ENCODE assay signal across 11 mouse cellular contexts in the genomic region with DNA sequence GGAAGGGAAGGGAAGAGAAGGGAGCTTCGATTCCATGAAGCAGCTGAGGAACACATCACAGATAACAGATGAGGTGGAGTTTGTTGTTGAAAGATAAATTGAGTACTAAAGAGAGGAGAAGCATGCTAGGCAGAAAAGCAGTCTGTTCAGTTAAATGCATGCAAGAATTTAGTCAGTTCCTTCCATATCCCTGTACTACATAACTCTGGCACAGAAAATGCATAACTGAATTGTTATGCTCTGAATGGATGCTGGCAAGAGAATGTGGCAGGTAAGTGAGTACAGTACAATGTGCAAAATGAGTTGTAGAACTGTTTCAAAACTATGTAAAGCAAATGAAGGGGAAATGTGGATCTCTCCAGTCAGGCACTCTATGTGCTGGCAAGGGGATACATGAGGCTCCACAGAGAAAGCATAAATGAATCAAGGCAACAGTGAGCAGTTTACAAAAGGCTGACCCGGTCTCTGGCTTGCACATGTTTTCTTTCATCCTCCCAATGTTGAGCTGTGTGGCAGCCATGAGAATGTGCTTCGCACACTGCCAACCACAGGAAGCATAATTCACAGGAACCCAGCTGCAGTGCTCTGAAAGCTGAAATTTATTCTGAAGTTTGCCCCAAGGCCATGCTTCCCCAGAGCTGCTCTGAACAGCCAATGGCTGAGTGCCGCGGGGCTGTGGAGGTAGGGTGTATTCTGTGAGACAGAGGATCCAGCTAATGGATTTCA.
DNase-seq lines count a peak whose midpoint lies in the region; ATAC-seq and TF ChIP-seq lines count a peak whose summit lies in the region.
"Had no signal": no experiment of that assay in that cellular context is flagged by ENCODE, and none has a peak within 500 bp of the region (broad histone marks: within the 10 kb centered on the region; RNA-seq: fewer than 3 reads in every experiment).

No protein-coding gene starts in this region.

- no peak overlapping the region for H3K4me2 ChIP-seq in lung, embryonic 14.5 days
- no peak overlapping the region for H3K4me2 ChIP-seq in midbrain, postnatal 0 days (ENCODE audit: low read depth, low read length, poor library complexity, severe bottlenecking)
- H3K4me2 ChIP-seq: heart, embryonic 12.5 days had no signal

- H3K9ac ChIP-seq in lung, embryonic 14.5 days: no peak overlapping the region
- no peak overlapping the region for H3K9ac ChIP-seq in midbrain, postnatal 0 days (replicated peaks; ENCODE audit: low read length, poor library complexity, severe bottlenecking)
- H3K9ac ChIP-seq: heart, embryonic 12.5 days had no signal

- no peaks in the 10 kb centered on the region for H3K4me1 ChIP-seq in lung, embryonic 14.5 days (ENCODE audit: insufficient read depth)
- no peaks in the 10 kb centered on the region for H3K4me1 ChIP-seq in midbrain, postnatal 0 days (ENCODE audit: insufficient read depth, low read length)
- H3K4me1 ChIP-seq: heart, embryonic 12.5 days had no signal

- intact Hi-C loops in heart, postnatal 10 days (cut with DNase I): no loop called here

- no peaks in the 10 kb centered on the region for H3K9me3 ChIP-seq in lung, embryonic 14.5 days (ENCODE audit: low read depth, low read length)
- no peaks in the 10 kb centered on the region for H3K9me3 ChIP-seq in midbrain, postnatal 0 days (ENCODE audit: low read length)
- H3K9me3 ChIP-seq: heart, embryonic 12.5 days had no signal

- peak; percentile 62; the same call in 1 of the 2 replicates for ATAC-seq in lung, embryonic 14.5 days (ENCODE audit: insufficient read depth)
- ATAC-seq in midbrain, postnatal 0 days (ENCODE audit: low FRiP score): peak; percentile 88
- no peak for ATAC-seq in erythroid progenitor cell, adult 5-6 weeks (replicated peaks; ENCODE audit: low FRiP score, poor library complexity, severe bottlenecking)
- ATAC-seq: Patski had no signal

- DNase-seq in lung, embryonic 14.5 days: peak; percentile 7
- no peak for DNase-seq in lung, postnatal 14 days
- peak; percentile 73 for DNase-seq in brain, embryonic 14.5 days (ENCODE audit: low read depth)
- DNase-seq in forelimb bud, embryonic 11.5 days (ENCODE audit: low read depth, low spot score): peak; percentile 32
- DNase-seq in midbrain, postnatal 0 days (ENCODE audit: low spot score): peak; percentile 16
- no peak for DNase-seq in heart, postnatal 10 days
- no peak for DNase-seq in gastrocnemius, adult 18-20 months (ENCODE audit: low spot score)
- DNase-seq: cerebellum, postnatal 25 days had no signal

- no peak overlapping the region for H3K4me3 ChIP-seq in lung, embryonic 14.5 days (ENCODE audit: low read depth, low read length)
- H3K4me3 ChIP-seq in midbrain, postnatal 0 days (ENCODE audit: low read depth, low read length): no peak overlapping the region
- H3K4me3 ChIP-seq: heart, embryonic 12.5 days had no signal

- no peaks in the 10 kb centered on the region for H3K36me3 ChIP-seq in lung, embryonic 14.5 days (ENCODE audit: insufficient read depth)
- H3K36me3 ChIP-seq in midbrain, postnatal 0 days (ENCODE audit: insufficient read depth, low read length): no peaks in the 10 kb centered on the region
- H3K36me3 ChIP-seq: heart, embryonic 12.5 days had no signal

- H3K27ac ChIP-seq in lung, embryonic 14.5 days (ENCODE audit: low read depth): no peak overlapping the region
- H3K27ac ChIP-seq in midbrain, postnatal 0 days (ENCODE audit: low read depth, low read length): no peak overlapping the region

- no peak for TF ChIP-seq CTCF in lung, embryonic 14.5 days (IDR thresholded peaks at IDR 0.05; ENCODE audit: low read depth)
- TF ChIP-seq CTCF in brain, embryonic 14.5 days (IDR thresholded peaks at IDR 0.05; ENCODE audit: borderline replicate concordance, extremely low read depth, insufficient read depth, insufficient read length): no peak
- no peak for TF ChIP-seq CTCF in midbrain, postnatal 0 days (IDR thresholded peaks at IDR 0.05)

- no peaks in the 10 kb centered on the region for H3K27me3 ChIP-seq in lung, embryonic 14.5 days (ENCODE audit: insufficient read depth, low read length)
- H3K27me3 ChIP-seq in midbrain, postnatal 0 days (ENCODE audit: insufficient read depth, low read length): no peaks in the 10 kb centered on the region
- H3K27me3 ChIP-seq: heart, embryonic 12.5 days; Patski had no signal

- TF ChIP-seq POLR2A in brain, embryonic 14.5 days (IDR thresholded peaks at IDR 0.05; ENCODE audit: borderline replicate concordance, extremely low read depth, insufficient read depth, insufficient read length, poor library complexity, severe bottlenecking): no peak

- 55% methylated on average over 5 of the region's 5 CpGs for WGBS in lung, embryonic 14.5 days
- WGBS in midbrain, postnatal 0 days: 50% methylated on average over 5 of the region's 5 CpGs

Comparison
In these comparisons a context has a peak if more than half of its experiments do, and no peak if none do; other contexts are left out.
1. DNase-seq: peak in lung, embryonic 14.5 days (single experiment), brain, embryonic 14.5 days (single experiment), forelimb bud, embryonic 11.5 days (single experiment) and midbrain, postnatal 0 days (single experiment); none in lung, postnatal 14 days (single experiment), heart, postnatal 10 days (0 of 2) and gastrocnemius, adult 18-20 months (single experiment).